Mouse (Mus musculus) right cerebral cortex, adult 2 months (tissue): ENCODE results near the gene Phka2.

Source experiments
- DNase-seq, 2 experiments: peaks; one replicate each; pipeline ENCODE4 v3.0.0; 2021 to 2022; ENCODE audit warnings: low spot score in 2 of 2

Gene Phka2

GRCm38 (mm10) chrX:160598562-160599458, 96.8 kb downstream of the Phka2 start:
- DNase-seq = no peak

- no peak for DNase-seq
Measured at GRCm38 (mm10) chrX:160601053-160601452, 99.1 kb downstream of the Phka2 start.

GRCm38 (mm10) chrX:160602770-160603169, 100.8 kb downstream of the Phka2 start:
- DNase-seq = no peak

DNA sequence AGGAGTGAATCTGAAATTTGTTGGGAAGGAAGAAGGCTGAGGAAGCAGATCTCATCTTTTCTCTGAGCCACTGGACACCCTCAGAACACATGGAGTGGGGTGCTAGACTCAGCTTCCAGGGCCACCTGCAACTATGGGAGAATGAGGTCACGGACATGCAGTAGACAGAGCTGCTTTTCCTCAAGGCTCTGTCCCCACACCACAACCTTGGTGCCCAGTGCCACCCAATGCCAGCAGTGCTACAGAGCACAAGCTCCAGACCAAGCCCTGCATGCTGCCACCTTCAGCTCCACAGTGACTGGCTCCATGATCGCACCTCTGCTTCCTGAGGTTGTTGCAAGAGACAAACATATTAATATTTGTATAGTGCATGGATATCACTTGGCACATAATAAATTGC, 101.3 kb downstream of the Phka2 start:
- DNase-seq = no peak

GRCm38 (mm10) chrX:160603981-160604541, 102.1 kb downstream of the Phka2 start:
- DNase-seq = peak; percentile 62 to 67

DNA sequence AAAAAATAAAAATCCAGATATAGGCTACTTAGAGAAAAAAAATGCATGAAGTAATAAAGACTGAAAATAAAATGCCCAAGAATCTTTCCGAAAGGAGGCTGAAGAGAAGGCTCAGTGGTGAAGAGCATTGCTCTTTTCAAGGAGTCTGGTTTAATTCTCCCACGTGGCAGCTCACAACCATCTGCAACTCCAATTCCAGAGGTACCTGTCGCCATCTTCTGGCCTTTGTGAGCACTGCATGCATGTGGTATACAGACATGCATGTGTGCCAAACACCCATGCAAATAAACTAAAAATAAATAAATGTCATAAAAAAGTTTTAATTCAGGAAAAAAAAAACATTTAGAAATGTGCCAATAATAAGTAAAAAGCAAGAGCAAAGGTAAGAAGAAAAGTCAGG, 107.9 kb downstream of the Phka2 start:
- DNase-seq = no peak

GRCm38 (mm10) chrX:160610482-160610881, 108.5 kb downstream of the Phka2 start:
- no peak for DNase-seq

- no peak for DNase-seq
Measured at GRCm38 (mm10) chrX:160610882-160611644, 109.1 kb downstream of the Phka2 start.
